Mouse (Mus musculus) CH12.LX (cell line): ENCODE measurements around the gene Cdk2ap1. TPM values are rescaled to one million over a fixed set of nuclear protein-coding genes. Genes with fewer than 3 reads are reported as not detected.

ENCODE experiments used
- DNase-seq: peaks from one replicate; pipeline ENCODE4 v3.0.0-alpha.2; 2013; ENCODE audit errors: extremely low read depth
- H3K27ac ChIP-seq: 2 replicates; pipeline ENCODE4 v1.5.1; 2012; ENCODE audit warnings: low read depth, mild to moderate bottlenecking, control low read depth, moderate library complexity; ENCODE audit not compliant: insufficient read depth
- H3K27me3 ChIP-seq: replicated peaks from 2 replicates; pipeline ENCODE3; 2012; ENCODE audit warnings: inconsistent platforms
- H3K36me3 ChIP-seq, 2 experiments: replicated peaks in 1 of 2; 2 replicates each; pipeline versions ENCODE3 to v1.6.1; 2012; ENCODE audit warnings: inconsistent platforms in 1 of 2, low read length in 1 of 2, mild to moderate bottlenecking in 1 of 2, mixed read lengths in 1 of 2, moderate library complexity in 1 of 2; ENCODE audit not compliant: control insufficient read depth in 1 of 2, insufficient read depth in 1 of 2
- H3K4me1 ChIP-seq, 2 experiments: 2 replicates each; pipeline ENCODE4 v1.6.1; 2012; ENCODE audit warnings: inconsistent platforms in 1 of 2, moderate library complexity in 1 of 2; ENCODE audit not compliant: insufficient read depth in 2 of 2, control insufficient read depth in 1 of 2
- H3K4me2 ChIP-seq: 2 replicates; pipeline ENCODE4 v1.6.1; 2012; ENCODE audit warnings: low read depth, mild to moderate bottlenecking, control low read depth; ENCODE audit not compliant: poor library complexity, insufficient read depth, severe bottlenecking
- H3K4me3 ChIP-seq, 3 experiments: fragments of 150-350 bp in 1 of 3; sonication (generic) in 1 of 3; replicated peaks in 1 of 3; 2 replicates each; pipeline versions ENCODE3 to v1.5.1; 2011 to 2012; ENCODE audit warnings: low read depth in 2 of 3, low read length in 2 of 3, mild to moderate bottlenecking in 2 of 3, moderate library complexity in 2 of 3, control low read depth in 1 of 3, improper control_type of control experiment in 1 of 3, inconsistent platforms in 1 of 3, mixed read lengths in 1 of 3; ENCODE audit not compliant: poor library complexity in 1 of 3
- H3K79me2 ChIP-seq: replicated peaks from 2 replicates; pipeline ENCODE4 v1.6.1; 2012; ENCODE audit warnings: mild to moderate bottlenecking, moderate library complexity; ENCODE audit not compliant: control insufficient read depth, poor library complexity, insufficient read depth, severe bottlenecking; ENCODE audit errors: extremely low read depth
- H3K9ac ChIP-seq: 2 replicates; pipeline ENCODE4 v1.6.1; 2012; ENCODE audit warnings: low read depth, mild to moderate bottlenecking, control low read depth, moderate library complexity; ENCODE audit not compliant: insufficient read depth
- H3K9me3 ChIP-seq: replicated peaks from 2 replicates; pipeline ENCODE3; 2012; ENCODE audit warnings: low read length, inconsistent platforms, mixed read lengths
- BHLHE40 ChIP-seq: IDR thresholded peaks from 2 replicates; pipeline ENCODE4 v1.6.1; 2011; ENCODE audit warnings: mild to moderate bottlenecking, low read depth, low read length, improper control_type of control experiment
- CTCF ChIP-seq, 2 experiments: IDR thresholded peaks in 1 of 2; conservative IDR thresholded peaks in 1 of 2; 2 replicates each; pipeline ENCODE4 v1.5.1; 2011 to 2012; ENCODE audit warnings: low read depth in 2 of 2, low read length in 2 of 2, improper control_type of control experiment in 1 of 2, inconsistent platforms in 1 of 2, mild to moderate bottlenecking in 1 of 2, moderate library complexity in 1 of 2
- ELF1 ChIP-seq: IDR thresholded peaks from 2 replicates; pipeline ENCODE4 v1.6.1; 2014; ENCODE audit warnings: low read depth, mild to moderate bottlenecking, inconsistent platforms, low read length, improper control_type of control experiment
- EP300 ChIP-seq: IDR thresholded peaks from 2 replicates; pipeline ENCODE4 v1.6.1; 2011; ENCODE audit warnings: low read length, improper control_type of control experiment
- ETS1 ChIP-seq: conservative IDR thresholded peaks from 2 replicates; pipeline ENCODE4 v1.6.1; 2012; ENCODE audit warnings: low read depth, mild to moderate bottlenecking, inconsistent platforms, low read length, improper control_type of control experiment, moderate library complexity
- GABPA ChIP-seq: IDR thresholded peaks from 2 replicates; pipeline ENCODE4 v1.6.1; 2012; ENCODE audit warnings: low read depth, low read length, improper control_type of control experiment, inconsistent platforms; ENCODE audit not compliant: insufficient replicate concordance
- HCFC1 ChIP-seq: IDR thresholded peaks from 2 replicates; pipeline ENCODE4 v1.6.1; 2012; ENCODE audit warnings: low read depth, mild to moderate bottlenecking, inconsistent platforms, low read length, improper control_type of control experiment
- IRF4 ChIP-seq: IDR thresholded peaks from 2 replicates; pipeline ENCODE4 v1.6.1; 2014; ENCODE audit warnings: low read depth, mild to moderate bottlenecking, inconsistent platforms, low read length, improper control_type of control experiment
- JUND ChIP-seq: conservative IDR thresholded peaks from 2 replicates; pipeline ENCODE4 v1.6.1; 2011; ENCODE audit warnings: low read depth, low read length, improper control_type of control experiment
- MAFK ChIP-seq: IDR thresholded peaks from 2 replicates; pipeline ENCODE4 v1.6.1; 2011; ENCODE audit warnings: low read length, improper control_type of control experiment; ENCODE audit not compliant: insufficient replicate concordance
- MAX ChIP-seq: IDR thresholded peaks from 2 replicates; pipeline ENCODE4 v1.6.1; 2011; ENCODE audit warnings: low read length, improper control_type of control experiment
- MAZ ChIP-seq: IDR thresholded peaks from 2 replicates; pipeline ENCODE4 v1.6.1; 2012; ENCODE audit warnings: low read depth, mild to moderate bottlenecking, inconsistent platforms, low read length, improper control_type of control experiment, moderate library complexity
- MXI1 ChIP-seq: IDR thresholded peaks from 2 replicates; pipeline ENCODE4 v1.6.1; 2011; ENCODE audit warnings: mild to moderate bottlenecking, low read depth, low read length, improper control_type of control experiment
- NRF1 ChIP-seq: IDR thresholded peaks from 2 replicates; pipeline ENCODE4 v1.6.1; 2014; ENCODE audit warnings: low read depth, mild to moderate bottlenecking, inconsistent platforms, low read length, improper control_type of control experiment, moderate library complexity
- RAD21 ChIP-seq: IDR thresholded peaks from 2 replicates; pipeline ENCODE4 v1.6.1; 2011; ENCODE audit warnings: low read depth, mild to moderate bottlenecking, low read length, improper control_type of control experiment, moderate library complexity
- SIN3A ChIP-seq: IDR thresholded peaks from 2 replicates; pipeline ENCODE4 v1.6.1; 2012; ENCODE audit warnings: low read length, improper control_type of control experiment, inconsistent platforms
- SMC3 ChIP-seq: IDR thresholded peaks from 2 replicates; pipeline ENCODE4 v1.6.1; 2011; ENCODE audit warnings: low read depth, low read length, improper control_type of control experiment
- TCF12 ChIP-seq: IDR thresholded peaks from 2 replicates; pipeline ENCODE4 v1.6.1; 2014; ENCODE audit warnings: low read depth, mild to moderate bottlenecking, inconsistent platforms, low read length, improper control_type of control experiment
- UBTF ChIP-seq: IDR thresholded peaks from 2 replicates; pipeline ENCODE4 v1.6.1; 2012; ENCODE audit warnings: low read depth, mild to moderate bottlenecking, inconsistent platforms, low read length, improper control_type of control experiment, moderate library complexity
- USF1 ChIP-seq: IDR thresholded peaks from 2 replicates; pipeline ENCODE4 v1.6.1; 2014; ENCODE audit warnings: low read depth, mild to moderate bottlenecking, inconsistent platforms, low read length, improper control_type of control experiment
- ZKSCAN1 ChIP-seq: IDR thresholded peaks from 2 replicates; pipeline ENCODE4 v1.6.1; 2012; ENCODE audit warnings: low read depth, inconsistent platforms, low read length, improper control_type of control experiment, borderline replicate concordance
- ZMIZ1 ChIP-seq: IDR thresholded peaks from 2 replicates; pipeline ENCODE4 v1.6.1; 2012; ENCODE audit warnings: low read depth, mild to moderate bottlenecking, inconsistent platforms, low read length, improper control_type of control experiment
- dilution Hi-C: fragments of 300-500 bp; cut with MboI; formaldehyde crosslinking; loops from 2 replicates; pipeline ENCODE4 v1.14.3; 2020; ENCODE audit warnings: low sequenced_read_pairs; ENCODE audit not compliant: extremely low pct_unique_long_range_greater_than_20kb, extremely low pct_ligation_motif_present
- in situ Hi-C: fragments of 300-500 bp; cut with MboI; formaldehyde crosslinking; loops from 3 replicates; pipeline ENCODE4 v1.14.3; 2019; ENCODE audit warnings: low sequenced_read_pairs, low pct_ligation_motif_present, low pct_unique_long_range_greater_than_20kb, mixed read lengths
- polyA plus RNA-seq: library from polyadenylated mRNA; unstranded; fragments of >175 nt; gene quantifications from 2 replicates; pipeline ENCODE4 v1.2.1, GENCODE M21; 2012; ENCODE audit warnings: low read depth; ENCODE audit not compliant: insufficient read length
- total RNA-seq, 2 experiments: library from RNA; depleted of rRNA; stranded (reverse); fragments of 300-350 nt in 1 of 2; fragments of >200 nt in 1 of 2; gene quantifications; 2 replicates each; pipeline ENCODE4 v1.2.3; 2012 to 2014

The Cdk2ap1 gene
- total and polyA plus RNA-seq, 3 experiments = 90.4 to 323 (median 179) TPM

- DNase-seq = peak; percentile 44
- peak overlapping the region; percentile 38 to 82 (median 78) for H3K4me3 ChIP-seq
- peak overlapping the region; percentile 83 for H3K27ac ChIP-seq
- H3K27me3 ChIP-seq = no peaks in the 10 kb centered on the region
- peak overlapping the region; percentile 99 for H3K9ac ChIP-seq
- dilution Hi-C loops = no loop called here
- peak; percentile 14; the same call in 1 of the 2 replicates for TF ChIP-seq SMC3
- TF ChIP-seq GABPA = no peak
- TF ChIP-seq EP300 = no peak
- no peak for TF ChIP-seq MAFK
- no peak for TF ChIP-seq BHLHE40
- TF ChIP-seq MAZ = peak; percentile 54; the same call in 1 of the 2 replicates
- 0 out of 2 replicates have a peak, but pooled peaks have one; percentile 0 for TF ChIP-seq NRF1
- TF ChIP-seq ZMIZ1 = no peak
- TF ChIP-seq USF1 = no peak
- TF ChIP-seq HCFC1 = no peak
- TF ChIP-seq ZKSCAN1 = no peak
- TF ChIP-seq RAD21 = peak; percentile 19
- peak; percentile 75; the same call in 1 of the 2 replicates for TF ChIP-seq UBTF
- TF ChIP-seq CTCF (conservative IDR thresholded peaks at IDR 0.05 in 1 of 2, IDR thresholded peaks at IDR 0.05 in 1 of 2; ENCODE audit: low read depth in 2 of 2, low read length in 2 of 2) = peak in 1 of 2 experiments; percentile 49; a peak in 2 of 4 replicates
- no peaks in the 10 kb centered on the region for H3K9me3 ChIP-seq
- H3K4me2 ChIP-seq = peak overlapping the region; percentile 81
- peaks cover 11 to 22% of the 10 kb centered on the region in 2 experiments for H3K36me3 ChIP-seq
- peaks cover 37% of the 10 kb centered on the region for H3K79me2 ChIP-seq
- in situ Hi-C loops = loop anchor here (10.0 kb wide), 1 partner anchor 201 kb away; the partner anchor contains the start of gene Ddx55
- peaks cover 17 to 24% of the 10 kb centered on the region in 2 experiments for H3K4me1 ChIP-seq
Observed at GRCm38 (mm10) chr5:124353726-124354547, 8.9 kb downstream of the Cdk2ap1 start.

- dilution Hi-C loops (no loop called here), in situ Hi-C loops (loop anchor here (10.0 kb wide), 1 partner anchor 202 kb away; the partner anchor contains the start of gene Ddx55)
- H3K79me2 ChIP-seq = peaks cover 37% of the 10 kb centered on the region
- H3K4me2 ChIP-seq = peak overlapping the region; percentile 81
- H3K9me3 ChIP-seq = no peaks in the 10 kb centered on the region
- peaks cover 18 to 30% of the 10 kb centered on the region in 2 experiments for H3K36me3 ChIP-seq
- peak overlapping the region; percentile 38 to 82 (median 78) for H3K4me3 ChIP-seq
- H3K4me1 ChIP-seq = peaks cover 17 to 24% of the 10 kb centered on the region in 2 experiments
- peak; percentile 42 for DNase-seq
- TF ChIP-seq ELF1 = no peak
- peak; percentile 37; the same call in 1 of the 2 replicates for TF ChIP-seq NRF1
- peak; percentile 39; the same call in 1 of the 2 replicates for TF ChIP-seq EP300
- 0 out of 2 replicates have a peak, but pooled peaks have one; percentile 24 for TF ChIP-seq MXI1
- TF ChIP-seq BHLHE40 = 0 out of 2 replicates have a peak, but pooled peaks have one; percentile 6
- no peak for TF ChIP-seq TCF12
- no peak for TF ChIP-seq UBTF
- no peak for TF ChIP-seq JUND
- TF ChIP-seq MAX = 0 out of 2 replicates have a peak, but pooled peaks have one; percentile 6
- TF ChIP-seq CTCF (conservative IDR thresholded peaks at IDR 0.05 in 1 of 2, IDR thresholded peaks at IDR 0.05 in 1 of 2; ENCODE audit: low read depth in 2 of 2, low read length in 2 of 2) = no peak
- peak; percentile 71 for TF ChIP-seq IRF4
- 0 out of 2 replicates have a peak, but pooled peaks have one; percentile 22 for TF ChIP-seq SIN3A
- TF ChIP-seq ETS1 = no peak
- no peak for TF ChIP-seq RAD21
- H3K27me3 ChIP-seq = no peaks in the 10 kb centered on the region
- peak overlapping the region; percentile 83 for H3K27ac ChIP-seq
- H3K9ac ChIP-seq = peak overlapping the region; percentile 99
Observed at GRCm38 (mm10) chr5:124353011-124353725, 9.7 kb downstream of the Cdk2ap1 start.
